In genomic region chr5:143757755-143758443, GRCm38 (mm10) we compare ENCODE assay signal across 7 mouse cellular contexts. TPM values are rescaled to one million over a fixed set of nuclear protein-coding genes. Genes with fewer than 3 reads are reported as not detected.
DNase-seq lines count a peak whose midpoint lies in the region; ATAC-seq lines count a peak whose summit lies in the region.

No protein-coding gene starts in this region.

- no peaks in the 10 kb centered on the region for H3K9me3 ChIP-seq in intestine, embryonic 16.5 days (ENCODE audit: control insufficient read depth, low read length)
- no peaks in the 10 kb centered on the region for H3K9me3 ChIP-seq in midbrain, embryonic 11.5 days (ENCODE audit: control insufficient read depth, low read length)

- intact Hi-C loops in left cerebral cortex, postnatal 36 days (cut with DNase I) = loop anchor here (1.0 kb wide), 1 partner anchor 26 kb away; the partner anchor contains the start of gene Usp42

- H3K4me3 ChIP-seq in intestine, embryonic 16.5 days (ENCODE audit: low read length) = peak overlapping the region; percentile 50
- H3K4me3 ChIP-seq in midbrain, embryonic 11.5 days (ENCODE audit: low read depth, low read length) = peak overlapping the region; percentile 45

- peak overlapping the region; percentile 61 for H3K9ac ChIP-seq in intestine, embryonic 16.5 days (ENCODE audit: low read depth, low read length)
- H3K9ac ChIP-seq in midbrain, embryonic 11.5 days (ENCODE audit: low read length) = peak overlapping the region; percentile 70

- ATAC-seq in intestine, embryonic 16.5 days = peak; percentile 97
- peak; percentile 97 for ATAC-seq in midbrain, embryonic 11.5 days (ENCODE audit: low FRiP score)

- peak overlapping the region; percentile 65 for H3K4me2 ChIP-seq in intestine, embryonic 16.5 days (ENCODE audit: low read depth, low read length)
- peak overlapping the region; percentile 65 for H3K4me2 ChIP-seq in midbrain, embryonic 11.5 days

- no peaks in the 10 kb centered on the region for H3K27me3 ChIP-seq in intestine, embryonic 16.5 days (replicated peaks; ENCODE audit: control insufficient read depth, insufficient read depth, low read length)
- H3K27me3 ChIP-seq in midbrain, embryonic 11.5 days (ENCODE audit: control insufficient read depth, insufficient read depth, low read length) = no peaks in the 10 kb centered on the region

- 19% methylated on average over 28 of the region's 28 CpGs for WGBS in intestine, embryonic 16.5 days
- WGBS in midbrain, embryonic 11.5 days = 14% methylated on average over 28 of the region's 28 CpGs

- no peaks in the 10 kb centered on the region for H3K36me3 ChIP-seq in intestine, embryonic 16.5 days (ENCODE audit: control insufficient read depth, insufficient read depth, low read length)
- no peaks in the 10 kb centered on the region for H3K36me3 ChIP-seq in midbrain, embryonic 11.5 days (ENCODE audit: control insufficient read depth, insufficient read depth, low read length)

- peaks cover 4% of the 10 kb centered on the region; the same call in 1 of the 2 replicates for H3K4me1 ChIP-seq in intestine, embryonic 16.5 days (ENCODE audit: control insufficient read depth, insufficient read depth, low read length)
- peaks cover 5% of the 10 kb centered on the region for H3K4me1 ChIP-seq in midbrain, embryonic 11.5 days (ENCODE audit: control insufficient read depth, insufficient read depth, low read length)

- DNase-seq in adrenal gland, adult 8-10 months = peak; percentile 92
- DNase-seq in embryo, embryonic 9.5 days (ENCODE audit: extremely low spot score) = peak; percentile 82
- DNase-seq in gastrocnemius, postnatal 4 days (ENCODE audit: low spot score in 2 of 2) = peak; percentile 60 to 86
- peak; percentile 91 for DNase-seq in left cerebral cortex, postnatal 36 days (ENCODE audit: low spot score in 2 of 2)
- peak; percentile 96 for DNase-seq in midbrain, embryonic 11.5 days (ENCODE audit: low spot score, missing footprints)
- peak; percentile 89 for DNase-seq in skeletal muscle tissue, adult 2 months (ENCODE audit: low read depth, low spot score)

- no peak overlapping the region for H3K27ac ChIP-seq in intestine, embryonic 16.5 days (ENCODE audit: low read length)
- no peak overlapping the region for H3K27ac ChIP-seq in midbrain, embryonic 11.5 days (ENCODE audit: low read depth, low read length)

RNA-seq across cellular contexts. Expression of gene Usp42, which starts 25.8 kb away (rescaled TPM):
- total RNA-seq in adrenal gland, adult 8-10 months (2022) = 10 to 100 TPM; 13.2 to 19.8 (median 15.1) TPM
- total RNA-seq in gastrocnemius, postnatal 4 days (2021) = 10 to 100 TPM; 11.9 to 13.1 TPM
- 9.9 and 10.5 TPM in 2 replicates for polyA plus RNA-seq in intestine, embryonic 16.5 days (2015; fragmentation: Nextera tagmentation; extraction: Ambion mirVana)
- 10 to 100 TPM; 21.7 to 27.1 TPM for total RNA-seq in left cerebral cortex, postnatal 36 days (2021)
- polyA plus RNA-seq in midbrain, embryonic 11.5 days (2014; fragmentation: Nextera tagmentation; extraction: Ambion mirVana) = 30.4 and 31.4 TPM in 2 replicates

RNA-seq across cellular contexts. Expression of gene Eif2ak1, which starts 59.7 kb away (rescaled TPM):
- total RNA-seq in adrenal gland, adult 8-10 months (2022) = 10 to 100 TPM; 42.1 to 49.3 (median 45.2) TPM
- 10 to 100 TPM; 28.7 to 31.7 TPM for total RNA-seq in gastrocnemius, postnatal 4 days (2021)
- polyA plus RNA-seq in intestine, embryonic 16.5 days (2015; fragmentation: Nextera tagmentation; extraction: Ambion mirVana) = 32.2 and 32.5 TPM in 2 replicates
- 10 to 100 TPM; 44.9 to 45.1 TPM for total RNA-seq in left cerebral cortex, postnatal 36 days (2021)
- 52.8 and 54.5 TPM in 2 replicates for polyA plus RNA-seq in midbrain, embryonic 11.5 days (2014; fragmentation: Nextera tagmentation; extraction: Ambion mirVana)
